Mouse (Mus musculus): ENCODE measurements around the gene Gm9936.
"Not testable (repeated sequence)": the region's sequence is repeated elsewhere in the genome, so short reads cannot be mapped to it uniquely, and the experiment has no call there.

The Gm9936 gene

DNA sequence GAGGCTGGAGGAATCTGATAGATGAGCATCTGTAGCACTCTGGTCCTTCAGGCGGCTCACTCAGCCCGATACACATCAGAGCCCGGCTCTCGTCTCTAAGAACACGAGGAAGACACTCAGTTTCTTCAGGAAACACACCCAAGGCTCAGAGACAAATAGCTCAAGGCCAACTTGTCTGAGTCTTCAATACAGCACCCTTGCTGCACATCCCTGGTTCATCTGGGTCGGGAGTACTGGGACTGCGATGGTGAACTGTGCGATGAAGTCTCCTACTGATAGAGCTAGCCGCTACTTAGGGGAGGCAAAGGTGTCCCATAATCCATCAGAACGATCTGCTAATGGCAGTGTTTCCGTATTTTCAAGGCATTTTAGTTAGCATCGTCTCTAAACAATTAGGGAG is at the start of gene Gm9936:
TSS of gene Gm9936 (minus strand) at position 101 of the 400 bp plus-strand sequence.
- no peak for DNase-seq (ENCODE audit: low spot score in 2 of 2)

DNA sequence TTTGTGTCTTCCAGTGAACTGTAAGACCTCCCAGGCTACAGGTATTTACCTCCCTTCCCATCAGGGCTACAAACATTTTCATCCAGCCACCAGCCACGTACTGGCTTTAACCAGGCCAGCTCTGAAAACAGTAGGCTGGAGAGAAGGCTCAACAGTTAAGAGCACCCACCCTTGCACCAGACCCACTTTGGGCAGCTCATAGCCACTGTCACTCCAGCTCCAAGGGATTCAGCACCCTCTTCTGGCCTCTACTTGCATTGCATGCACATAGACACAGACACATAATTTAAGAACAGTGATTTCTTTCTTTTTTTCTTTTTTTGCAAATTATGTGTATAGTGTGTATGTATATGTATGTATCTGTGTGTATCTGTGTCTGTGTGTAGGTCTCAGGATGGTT is 43.9 kb upstream of the Gm9936 start:
- no peak for DNase-seq (ENCODE audit: low spot score in 2 of 2)

DNA sequence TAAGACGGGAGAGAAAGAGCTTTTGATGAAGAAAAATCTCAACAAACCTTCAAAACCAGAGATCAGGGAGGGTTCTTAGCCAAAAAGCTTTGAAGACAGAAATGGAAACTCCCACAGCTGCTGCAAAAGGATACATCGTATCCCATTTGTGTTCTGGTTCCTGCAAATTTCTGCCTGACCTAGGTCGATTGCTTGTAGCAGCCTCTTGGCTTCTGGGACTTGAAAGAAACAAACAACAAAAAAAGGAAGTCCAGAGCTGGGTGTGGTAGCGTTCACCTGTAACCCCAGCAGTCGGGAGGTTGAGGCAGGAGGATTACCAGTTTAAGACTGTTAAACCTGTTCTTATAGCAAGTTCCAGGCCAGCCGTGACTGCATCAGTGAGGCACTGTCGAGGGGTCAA is 40.4 kb upstream of the Gm9936 start:
- no peak for DNase-seq (ENCODE audit: low spot score in 2 of 2)

DNA sequence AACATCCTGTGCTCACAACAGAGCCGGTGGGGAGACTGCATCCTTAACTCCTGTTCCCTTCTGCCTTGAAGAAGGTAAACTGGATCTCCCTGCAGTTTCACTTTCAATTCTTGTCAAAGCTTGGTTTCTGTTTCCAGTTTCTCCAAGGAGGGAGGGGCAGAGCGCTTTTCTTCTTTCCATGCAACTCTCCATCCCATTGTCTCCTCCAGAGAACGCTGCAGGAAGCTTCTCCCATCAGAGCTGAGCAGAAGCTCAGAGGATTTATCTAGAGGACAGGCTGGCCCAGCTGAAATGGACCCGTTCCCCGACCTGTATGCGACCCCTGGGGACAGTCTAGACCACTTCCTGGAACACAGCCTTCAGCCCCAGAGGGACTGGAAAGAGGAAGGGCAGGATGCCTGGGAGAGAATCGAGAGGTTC is 38.9 kb upstream of the Gm9936 start:
- no peak for DNase-seq (ENCODE audit: low spot score in 2 of 2)

DNA sequence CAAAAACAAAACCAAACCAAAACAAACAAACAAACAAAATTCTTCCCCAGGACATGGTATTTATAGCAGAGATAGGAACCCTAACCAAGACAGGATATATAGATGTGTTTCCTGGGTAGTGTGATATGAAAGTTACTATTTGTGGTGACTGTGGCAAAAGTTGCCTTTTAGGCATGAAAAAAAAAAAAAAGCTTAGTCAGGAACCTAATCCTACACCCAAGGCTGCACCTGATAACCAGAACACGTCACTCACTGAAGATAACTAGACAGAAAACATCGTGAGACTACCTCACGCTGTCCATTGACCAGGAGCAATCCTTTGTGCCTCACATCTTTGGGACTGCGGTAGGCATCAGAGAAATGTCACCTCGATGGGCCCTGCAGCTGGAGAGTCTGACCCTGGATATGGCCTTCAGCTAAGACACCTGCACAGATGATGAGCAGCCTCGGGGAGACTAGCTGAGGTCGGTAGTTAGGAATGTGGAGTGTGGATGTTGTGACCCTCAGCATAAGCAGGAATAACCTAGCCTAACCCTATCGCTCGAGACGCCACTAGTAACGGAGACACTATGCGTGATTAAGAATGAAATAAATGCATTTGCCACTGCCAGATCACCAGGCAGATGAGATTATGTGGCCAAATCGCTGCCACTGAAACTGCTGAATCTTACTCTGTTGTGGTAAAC is 38.3 kb upstream of the Gm9936 start, which contains the start of gene Oasl2:
TSS of gene Oasl2 (plus strand) at position 249 of the 686 bp plus-strand sequence.
- DNase-seq (ENCODE audit: low spot score in 2 of 2), result no peak

- no peak for DNase-seq (ENCODE audit: low spot score in 2 of 2)
Observed at GRCm38 (mm10) chr5:114895542-114895941, 37.1 kb upstream of the Gm9936 start.

GRCm38 (mm10) chr5:114888995-114889394 is 30.5 kb upstream of the Gm9936 start:
- no peak for DNase-seq (ENCODE audit: low spot score in 2 of 2)

DNA sequence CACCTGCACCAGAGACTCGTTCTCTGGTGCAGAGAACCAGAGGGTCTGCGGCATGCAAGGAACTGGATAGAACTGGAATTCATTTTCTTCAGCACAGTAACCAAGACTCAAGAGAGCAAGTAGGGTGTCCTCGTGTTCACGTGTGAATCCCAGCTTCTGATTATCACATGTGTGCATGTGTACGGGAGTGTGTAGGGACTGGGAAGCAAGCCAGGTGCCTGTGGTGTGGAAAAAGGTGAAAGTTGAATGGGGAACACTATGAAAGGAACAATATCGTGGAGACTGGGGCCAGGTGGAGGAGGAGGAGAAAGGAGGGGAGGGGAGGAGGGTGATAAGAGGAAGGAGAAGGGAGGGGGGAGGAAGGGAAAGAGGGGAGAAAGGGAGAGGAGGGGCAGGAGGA is 28.3 kb upstream of the Gm9936 start:
- no peak for DNase-seq (ENCODE audit: low spot score in 2 of 2)

GRCm38 (mm10) chr5:114883022-114883421 is 24.5 kb upstream of the Gm9936 start:
- DNase-seq (ENCODE audit: low spot score in 2 of 2), result no peak

DNA sequence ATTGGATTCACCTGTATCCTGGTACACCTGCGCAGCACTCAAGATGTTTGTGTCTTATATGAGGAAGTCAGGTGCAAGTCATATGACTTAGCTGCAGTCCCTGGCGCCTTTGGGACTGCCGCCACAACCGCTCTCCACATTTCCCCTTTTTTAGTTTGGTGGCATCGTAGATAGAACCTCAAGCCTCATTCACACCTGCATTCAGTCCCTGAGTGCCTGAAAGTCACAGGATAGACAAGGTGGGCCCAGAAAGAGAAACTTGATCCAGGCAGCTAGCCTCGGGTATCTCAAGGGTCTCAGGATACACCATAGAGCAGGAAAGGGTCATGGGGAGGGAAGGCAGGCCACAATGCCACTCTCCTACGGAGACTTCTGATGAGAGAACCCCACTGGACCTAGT is 23.8 kb upstream of the Gm9936 start:
- DNase-seq (ENCODE audit: low spot score in 2 of 2), result not testable (repeated sequence)

GRCm38 (mm10) chr5:114879399-114879798 is 20.9 kb upstream of the Gm9936 start:
- DNase-seq (ENCODE audit: low spot score in 2 of 2), result no peak

DNA sequence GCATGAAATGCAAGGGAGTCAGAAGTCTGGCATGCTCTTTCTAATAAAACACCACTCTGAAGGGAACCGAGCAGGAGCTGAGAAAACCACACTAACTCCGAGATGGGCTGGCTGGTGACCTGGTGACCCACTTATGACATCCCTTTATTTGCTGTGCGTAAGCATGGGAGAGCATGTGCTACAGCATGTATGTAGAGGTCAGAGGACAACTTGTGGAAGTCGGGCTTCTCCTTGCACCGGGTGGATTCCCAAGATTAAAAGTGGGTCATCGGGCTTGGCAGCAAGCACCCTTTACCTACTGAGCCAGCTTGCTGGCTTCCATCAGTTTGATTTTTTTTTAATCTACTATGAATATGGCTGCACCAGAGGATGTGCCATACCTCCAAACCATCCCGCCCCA is 19.0 kb upstream of the Gm9936 start:
- DNase-seq (ENCODE audit: low spot score in 2 of 2), result no peak

GRCm38 (mm10) chr5:114876331-114876730 is 17.8 kb upstream of the Gm9936 start:
- no peak for DNase-seq (ENCODE audit: low spot score in 2 of 2)

GRCm38 (mm10) chr5:114875858-114876257 is 17.4 kb upstream of the Gm9936 start:
- DNase-seq (ENCODE audit: low spot score in 2 of 2), result no peak

GRCm38 (mm10) chr5:114865279-114865678 is 6.8 kb upstream of the Gm9936 start:
- DNase-seq (ENCODE audit: low spot score in 2 of 2), result no peak

DNA sequence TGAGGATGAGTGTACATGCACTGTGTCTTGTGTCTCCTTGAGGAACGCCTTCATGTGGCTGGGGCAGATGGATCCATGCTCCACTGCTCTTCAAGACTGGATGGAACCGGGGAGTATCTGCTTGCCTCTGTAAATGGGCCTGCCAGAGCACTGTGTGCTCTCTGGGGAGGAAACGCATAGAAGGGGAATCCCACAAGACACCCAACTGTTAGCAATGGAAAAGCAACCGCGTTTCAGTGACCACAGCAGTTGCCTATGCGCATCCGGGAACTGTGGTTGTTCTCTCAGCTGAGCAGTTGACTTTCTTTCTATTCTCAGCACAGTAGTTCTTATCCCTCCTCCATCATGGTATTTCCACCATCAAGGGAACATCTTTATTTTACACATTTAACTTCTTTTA is 6.3 kb upstream of the Gm9936 start:
- no peak for DNase-seq (ENCODE audit: low spot score in 2 of 2)

- DNase-seq (ENCODE audit: low spot score in 2 of 2), result no peak
Observed at GRCm38 (mm10) chr5:114861730-114862129, 3.2 kb upstream of the Gm9936 start.

DNA sequence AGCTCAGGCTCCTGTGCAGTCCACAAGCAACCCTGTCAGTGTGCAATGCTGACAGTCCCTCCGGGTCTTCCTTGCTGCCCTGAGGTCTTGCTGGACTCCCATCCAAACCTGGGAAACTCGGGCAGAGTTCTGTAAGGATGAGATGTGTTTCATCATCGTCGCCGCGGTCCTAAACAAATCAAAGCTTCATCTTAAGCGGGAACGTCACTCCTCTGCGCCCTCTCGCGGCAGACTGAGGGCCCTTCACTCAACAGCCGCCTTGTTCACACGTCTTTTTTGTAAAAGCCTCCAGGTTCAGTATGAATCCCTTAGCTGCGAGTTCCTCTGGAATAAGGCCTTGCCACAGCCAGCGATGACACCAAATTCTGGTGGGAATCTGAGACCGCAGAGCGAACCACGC is 771 bp upstream of the Gm9936 start:
- peak; percentile 60 to 63 for DNase-seq (ENCODE audit: low spot score in 2 of 2)

DNA sequence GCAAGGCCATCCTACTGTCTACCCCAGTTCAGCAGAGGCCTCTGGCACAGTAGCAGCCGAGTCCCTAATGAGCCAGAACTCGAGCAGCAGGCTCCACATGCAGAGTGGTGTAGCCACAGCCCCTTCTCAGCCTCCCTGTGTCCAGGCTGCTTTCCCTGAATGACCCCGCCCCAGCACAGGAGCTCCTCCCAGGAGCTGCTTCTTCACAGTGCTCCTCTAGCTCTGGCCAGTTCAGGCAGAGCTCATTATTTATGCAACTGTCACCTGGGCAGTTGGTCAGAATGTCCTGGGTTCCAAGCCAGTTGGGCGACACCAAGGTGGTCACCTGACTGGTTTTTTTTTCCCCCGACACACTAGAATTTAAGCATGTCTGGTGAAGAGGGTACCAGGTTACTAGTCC is 5.1 kb downstream of the Gm9936 start, which contains the start of gene 4930519G04Rik:
TSS of gene 4930519G04Rik (plus strand) at position 301 of the 400 bp plus-strand sequence.
- DNase-seq (ENCODE audit: low spot score in 2 of 2), result not testable (repeated sequence)

DNA sequence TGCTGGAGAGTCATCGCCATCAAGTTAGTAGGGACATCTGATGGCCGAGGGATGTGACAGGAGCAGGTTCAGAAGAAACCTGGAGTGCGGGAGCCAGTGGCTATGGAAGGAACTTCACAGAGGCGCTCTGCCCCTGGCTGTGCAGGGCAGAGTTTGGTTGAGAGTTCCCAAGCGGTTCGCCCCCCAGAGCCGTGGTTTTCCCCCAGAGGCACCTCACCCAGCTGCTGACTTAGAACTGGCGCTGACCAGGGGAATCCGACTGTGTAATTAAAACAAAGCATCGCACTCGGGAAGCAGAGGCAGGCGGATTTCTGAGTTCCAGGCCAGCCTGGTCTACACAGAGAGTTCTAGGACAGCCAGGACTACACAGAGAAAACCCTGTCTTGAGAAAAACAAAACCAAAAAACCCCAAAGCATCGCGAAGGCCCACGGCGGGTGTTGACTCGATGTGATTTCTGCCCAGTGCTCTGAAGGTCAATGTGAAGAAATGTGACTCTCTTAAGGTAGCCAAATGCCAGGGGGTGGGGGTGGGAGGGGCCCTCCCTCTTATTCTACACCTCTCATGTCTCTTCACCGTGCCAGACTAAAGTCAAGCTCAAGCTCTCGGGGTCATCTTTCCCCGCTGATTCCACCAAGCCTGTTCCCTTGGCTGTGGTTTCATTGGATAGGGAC is 6.8 kb downstream of the Gm9936 start:
- no peak for DNase-seq (ENCODE audit: low spot score in 2 of 2)

GRCm38 (mm10) chr5:114844371-114844770 is 14.1 kb downstream of the Gm9936 start:
- DNase-seq (ENCODE audit: low spot score in 2 of 2), result not testable (repeated sequence)

- DNase-seq (ENCODE audit: low spot score in 2 of 2), result no peak
Observed at GRCm38 (mm10) chr5:114842674-114843073, 15.8 kb downstream of the Gm9936 start.

- not testable (repeated sequence) for DNase-seq (ENCODE audit: low spot score in 2 of 2)
Observed at GRCm38 (mm10) chr5:114842155-114842554, 16.3 kb downstream of the Gm9936 start.
